Mouse (Mus musculus): Measurements from ENCODE around the gene Gdpd3.

- TF ChIP-seq NELFE (IDR thresholded peaks at IDR 0.05; ENCODE audit: low read depth, low read length) (no peak), CTCF (conservative IDR thresholded peaks at IDR 0.05 in 1 of 2, IDR thresholded peaks at IDR 0.05 in 1 of 2; ENCODE audit: low read depth in 2 of 2, low read length in 2 of 2) (no peak), EP300 (IDR thresholded peaks at IDR 0.05; ENCODE audit: low read length) (no peak), ZC3H11A (IDR thresholded peaks at IDR 0.05; ENCODE audit: low read depth, low read length) (no peak), MAX (IDR thresholded peaks at IDR 0.05; ENCODE audit: low read length) (no peak), IRF4 (IDR thresholded peaks at IDR 0.05; ENCODE audit: low read depth, low read length) (no peak), ETS1 (conservative IDR thresholded peaks at IDR 0.05; ENCODE audit: low read depth, low read length) (no peak), ZNF384 (IDR thresholded peaks at IDR 0.05; ENCODE audit: low read depth, low read length) (no peak), POLR2A (IDR thresholded peaks at IDR 0.05; ENCODE audit: low read depth, low read length) (no peak), PAX5 (IDR thresholded peaks at IDR 0.05; ENCODE audit: low read length) (no peak), HCFC1 (IDR thresholded peaks at IDR 0.05; ENCODE audit: low read depth, low read length) (no peak)
Observed at GRCm38 (mm10) chr7:126717566-126717965, 48.6 kb upstream of the Gdpd3 start.

All from CH12.LX (cell line).